Mouse (Mus musculus) embryonic facial prominence, embryonic 14.5 days (tissue): ENCODE results near the gene Zkscan3. TPM values are rescaled to one million over a fixed set of nuclear protein-coding genes. Genes with fewer than 3 reads are reported as not detected.
A peak's percentile ranks its signal among the peaks of the same experiment; 100 is the strongest.

Source experiments
- ATAC-seq: fragments of 200-750 bp; cut with Nextera tagmentation; 2 replicates; pipeline ENCODE4 v1.8.0; 2017; ENCODE audit warnings: low read depth, moderate number of reproducible peaks, moderate TSS enrichment
- DNase-seq: peaks from one replicate; pipeline ENCODE4 v3.0.0-alpha.2; 2015; ENCODE audit warnings: low spot score
- H3K27ac ChIP-seq: fragments of 300-500 bp; sonication (generic); replicated peaks from 2 replicates; pipeline ENCODE4 v1.5.1; 2014; ENCODE audit warnings: low read depth, mild to moderate bottlenecking, low read length, moderate library complexity
- H3K27me3 ChIP-seq: fragments of 300-500 bp; sonication (generic); replicated peaks from 2 replicates; pipeline ENCODE4 v1.6.1; 2014; ENCODE audit warnings: low read length; ENCODE audit not compliant: control insufficient read depth, insufficient read depth
- H3K36me3 ChIP-seq: fragments of 300-500 bp; sonication (generic); 2 replicates; pipeline ENCODE4 v1.6.1; 2014; ENCODE audit warnings: low read length, mixed read lengths; ENCODE audit not compliant: control insufficient read depth, insufficient read depth
- H3K4me1 ChIP-seq: fragments of 300-500 bp; sonication (generic); 2 replicates; pipeline ENCODE4 v1.6.1; 2014; ENCODE audit warnings: antibody characterized with exemption, low read length; ENCODE audit not compliant: control insufficient read depth, insufficient read depth
- H3K4me2 ChIP-seq: fragments of 300-500 bp; sonication (generic); 2 replicates; pipeline ENCODE4 v1.6.1; 2014; ENCODE audit warnings: low read depth, mild to moderate bottlenecking, low read length, moderate library complexity, mixed read lengths
- H3K4me3 ChIP-seq: fragments of 300-500 bp; sonication (generic); 2 replicates; pipeline ENCODE4 v1.5.1; 2014; ENCODE audit warnings: low read depth, mild to moderate bottlenecking, low read length
- H3K9ac ChIP-seq: fragments of 300-500 bp; sonication (generic); 2 replicates; pipeline ENCODE4 v1.6.1; 2014; ENCODE audit warnings: low read depth, mild to moderate bottlenecking, low read length, moderate library complexity, mixed read lengths
- H3K9me3 ChIP-seq: fragments of 300-500 bp; sonication (generic); 2 replicates; pipeline ENCODE4 v1.6.1; 2016; ENCODE audit warnings: low read length; ENCODE audit not compliant: control insufficient read depth
- WGBS: fragments of 180-500 bp; shearing (Covaris S2); extraction: QIAGEN DNeasy Blood & Tissue Kit; methylation state at CpG from one replicate; pipeline ENCODE4 v1.1.7; 2014; 5-methylcytosine and 5-hydroxymethylcytosine counted together
- polyA plus RNA-seq: library from polyadenylated mRNA; unstranded; fragments of >200 nt; fragmentation: Nextera tagmentation; extraction: Ambion mirVana; gene quantifications from 2 replicates; pipeline ENCODE4 v1.2.1, GENCODE M21; 2014

The Zkscan3 gene
- polyA plus RNA-seq: 62.9 and 70.1 TPM in 2 replicates

GRCm38 (mm10) chr13:21402287-21402846, at the start of gene Zkscan3:
Zkscan3 (minus strand) TSS chr13:21402755.
- Histone ChIP-seq H3K4me1 (peaks cover 11% of the 10 kb centered on the region), H3K36me3 (peaks cover 18% of the 10 kb centered on the region; the same call in 1 of the 2 replicates), H3K9me3 (no peaks in the 10 kb centered on the region), H3K4me3 (peak within 1 kb of the TSS; percentile 74), H3K27me3 (no peaks in the 10 kb centered on the region), H3K4me2 (peak within 1 kb of the TSS; percentile 55), H3K9ac (peak within 1 kb of the TSS; percentile 89), H3K27ac (peak within 1 kb of the TSS; percentile 63; the same call in 1 of the 2 replicates)
- ATAC-seq: peak; percentile 96
- WGBS: under 1% methylated on average over 35 of the region's 35 CpGs
- DNase-seq: peak; percentile 92

GRCm38 (mm10) chr13:21447856-21448614, 45.5 kb upstream of the Zkscan3 start:
- no peak overlapping the region for H3K9ac ChIP-seq
- H3K27ac ChIP-seq: no peak overlapping the region
- H3K4me2 ChIP-seq: no peak overlapping the region
- 81% methylated on average over 16 of the region's 16 CpGs for WGBS
- H3K4me3 ChIP-seq: no peak overlapping the region
- peaks cover 8% of the 10 kb centered on the region; the same call in 1 of the 2 replicates for H3K4me1 ChIP-seq
- ATAC-seq: no peak
- no peak for DNase-seq
- H3K9me3 ChIP-seq: no peaks in the 10 kb centered on the region
- H3K27me3 ChIP-seq: no peaks in the 10 kb centered on the region
- peaks cover 59% of the 10 kb centered on the region for H3K36me3 ChIP-seq

GRCm38 (mm10) chr13:21446796-21447195, 44.2 kb upstream of the Zkscan3 start:
- H3K36me3 ChIP-seq: peaks cover 59% of the 10 kb centered on the region
- WGBS: 90% methylated on average over 9 of the region's 9 CpGs
- no peaks in the 10 kb centered on the region for H3K4me1 ChIP-seq
- H3K27me3 ChIP-seq: no peaks in the 10 kb centered on the region
- H3K9ac ChIP-seq: no peak overlapping the region
- no peaks in the 10 kb centered on the region for H3K9me3 ChIP-seq
- H3K4me2 ChIP-seq: no peak overlapping the region
- H3K27ac ChIP-seq: no peak overlapping the region
- no peak overlapping the region for H3K4me3 ChIP-seq
- ATAC-seq: no peak
- no peak for DNase-seq

- Histone ChIP-seq H3K9me3 (no peaks in the 10 kb centered on the region), H3K27me3 (no peaks in the 10 kb centered on the region), H3K36me3 (peaks cover 30% of the 10 kb centered on the region), H3K27ac (peak overlapping the region; percentile 58), H3K9ac (peak overlapping the region; percentile 65), H3K4me1 (no peaks in the 10 kb centered on the region), H3K4me2 (peak overlapping the region; percentile 86), H3K4me3 (peak overlapping the region; percentile 46)
- DNase-seq (no peak), ATAC-seq (no peak)
- WGBS: 12% methylated on average over 10 of the region's 10 CpGs
Measured at GRCm38 (mm10) chr13:21441207-21441572, 38.6 kb upstream of the Zkscan3 start.

- H3K4me1 ChIP-seq: no peaks in the 10 kb centered on the region
- H3K27ac ChIP-seq: peak within 1 kb of the TSS; percentile 58
- WGBS: 1% methylated on average over 32 of the region's 32 CpGs
- peaks cover 25% of the 10 kb centered on the region for H3K36me3 ChIP-seq
- H3K9ac ChIP-seq: peak within 1 kb of the TSS; percentile 65
- peak within 1 kb of the TSS; percentile 46 for H3K4me3 ChIP-seq
- ATAC-seq: peak; percentile 94
- H3K9me3 ChIP-seq: no peaks in the 10 kb centered on the region
- H3K4me2 ChIP-seq: peak within 1 kb of the TSS; percentile 86
- peak; percentile 90 for DNase-seq
- H3K27me3 ChIP-seq: no peaks in the 10 kb centered on the region
Measured at GRCm38 (mm10) chr13:21440503-21441206, 38.1 kb upstream of the Zkscan3 start, which contains the start of gene Pgbd1. Pgbd1 (minus strand) TSS chr13:21441058.

GRCm38 (mm10) chr13:21435476-21435875, 32.9 kb upstream of the Zkscan3 start:
- H3K4me2 ChIP-seq: no peak overlapping the region
- no peak overlapping the region for H3K9ac ChIP-seq
- H3K36me3 ChIP-seq: no peaks in the 10 kb centered on the region
- no peaks in the 10 kb centered on the region for H3K9me3 ChIP-seq
- DNase-seq: no peak
- no peaks in the 10 kb centered on the region for H3K4me1 ChIP-seq
- WGBS: 88% methylated on average over 4 of the region's 4 CpGs
- H3K27me3 ChIP-seq: no peaks in the 10 kb centered on the region
- ATAC-seq: no peak
- no peak overlapping the region for H3K4me3 ChIP-seq
- H3K27ac ChIP-seq: no peak overlapping the region

- H3K9ac ChIP-seq: no peak overlapping the region
- H3K4me3 ChIP-seq: no peak overlapping the region
- no peaks in the 10 kb centered on the region for H3K36me3 ChIP-seq
- no peak overlapping the region for H3K27ac ChIP-seq
- H3K4me1 ChIP-seq: no peaks in the 10 kb centered on the region
- ATAC-seq (no peak), DNase-seq (no peak)
- 97% methylated on average over 1 of the region's 1 CpGs for WGBS
- H3K4me2 ChIP-seq: no peak overlapping the region
- no peaks in the 10 kb centered on the region for H3K9me3 ChIP-seq
- no peaks in the 10 kb centered on the region for H3K27me3 ChIP-seq
Measured at GRCm38 (mm10) chr13:21427631-21428030, 25.1 kb upstream of the Zkscan3 start.

- Histone ChIP-seq H3K9ac (no peak overlapping the region), H3K4me3 (no peak overlapping the region), H3K27me3 (no peaks in the 10 kb centered on the region), H3K9me3 (no peaks in the 10 kb centered on the region), H3K4me1 (no peaks in the 10 kb centered on the region), H3K27ac (no peak overlapping the region), H3K36me3 (no peaks in the 10 kb centered on the region), H3K4me2 (no peak overlapping the region)
- ATAC-seq: no peak
- 68% methylated on average over 5 of the region's 5 CpGs for WGBS
- no peak for DNase-seq
Measured at GRCm38 (mm10) chr13:21423301-21423700, 20.7 kb upstream of the Zkscan3 start.
